Mouse (Mus musculus) bone marrow macrophage, adult 2 months (primary cell): ENCODE measurements at regions not wholly inside any gene's neighbourhood (a gene's known extent, or its start where the extent isn't known, plus 50 kb on each side); places are given as distances from the start of the nearest gene placed in this dataset.

ENCODE experiments used
- CTCF ChIP-seq: IDR thresholded peaks from 2 replicates; pipeline ENCODE4 v1.5.1; 2012; ENCODE audit warnings: low read depth, mild to moderate bottlenecking, low read length, moderate library complexity
- POLR2A ChIP-seq: IDR thresholded peaks from 2 replicates; pipeline ENCODE4 v1.6.1; 2012; ENCODE audit warnings: mild to moderate bottlenecking, low read depth, low read length, borderline replicate concordance

DNA sequence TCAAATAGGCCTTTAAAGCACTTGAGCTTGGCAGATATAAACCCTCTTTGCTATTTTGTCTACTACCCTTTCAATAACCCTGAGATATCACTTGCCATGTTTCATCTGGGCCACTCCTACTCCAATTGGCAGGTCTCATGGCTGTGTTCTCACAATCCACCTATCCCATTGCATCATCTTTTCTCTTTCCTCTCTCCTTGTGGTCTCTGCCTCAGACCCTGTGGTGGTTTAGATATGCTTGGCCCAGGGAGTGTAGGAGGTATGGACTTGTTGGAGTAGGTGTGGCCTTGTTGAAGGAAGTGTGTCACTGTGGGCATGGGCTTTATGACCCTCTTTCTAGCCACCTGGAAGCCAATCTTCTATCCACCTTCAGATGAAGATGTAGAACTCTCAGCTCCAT is 61.5 kb upstream of the Armc2 start:
- TF ChIP-seq CTCF (no peak), POLR2A (no peak)
